Comparison of ENCODE assay signal across 8 mouse cellular contexts in genomic region chr2:168929691-168930090, GRCm38 (mm10). TPM values are rescaled to one million over a fixed set of nuclear protein-coding genes. Genes with fewer than 3 reads are reported as not detected.
DNase-seq lines count a peak whose midpoint lies in the region; ATAC-seq and TF ChIP-seq lines count a peak whose summit lies in the region.

No protein-coding gene starts in this region.

- H3K4me3 ChIP-seq in kidney, adult 2 months (ENCODE audit: insufficient read depth, low read depth, low read length) = no peak overlapping the region
- H3K4me3 ChIP-seq in kidney, embryonic 16.5 days (ENCODE audit: low read length) = no peak overlapping the region

- no peaks in the 10 kb centered on the region for H3K27me3 ChIP-seq in kidney, adult 2 months (replicated peaks; ENCODE audit: control insufficient read depth, insufficient read depth, low read length)
- H3K27me3 ChIP-seq in kidney, embryonic 16.5 days (ENCODE audit: insufficient read depth, low read length) = no peaks in the 10 kb centered on the region

- DNase-seq in kidney, adult 2 months = peak; percentile 71
- DNase-seq in R1 (ENCODE audit: low read depth, low spot score) = peak; percentile 94
- peak; percentile 36 for DNase-seq in cerebellum, adult 9-11 months
- DNase-seq in heart, postnatal 14 days = peak; percentile 59 to 75
- peak; percentile 73 to 76 for DNase-seq in left cerebral cortex, postnatal 25 days (ENCODE audit: low spot score in 2 of 2)
- peak; percentile 40 for DNase-seq in retina, postnatal 7 days (ENCODE audit: low read depth, low spot score)
- DNase-seq in urinary bladder, postnatal 25 days (ENCODE audit: low spot score) = peak; percentile 61

- H3K36me3 ChIP-seq in kidney, adult 2 months (ENCODE audit: control insufficient read depth, insufficient read depth, low read length) = no peaks in the 10 kb centered on the region; the same call in 1 of the 2 replicates
- H3K36me3 ChIP-seq in kidney, embryonic 16.5 days (ENCODE audit: insufficient read depth, low read length) = peaks cover 47% of the 10 kb centered on the region

- H3K4me2 ChIP-seq in kidney, embryonic 16.5 days (replicated peaks; ENCODE audit: low read depth, low read length) = no peak overlapping the region

- intact Hi-C loops in heart, postnatal 14 days (cut with DNase I) = no loop called here
- intact Hi-C loops in left cerebral cortex, postnatal 25 days (cut with DNase I) = no loop called here

- H3K27ac ChIP-seq in kidney, adult 2 months (ENCODE audit: insufficient read depth, low read depth, low read length) = no peak overlapping the region
- H3K27ac ChIP-seq in kidney, embryonic 16.5 days (ENCODE audit: low read length) = no peak overlapping the region

- H3K4me1 ChIP-seq in kidney, adult 2 months (ENCODE audit: control insufficient read depth, insufficient read depth, low read length) = no peaks in the 10 kb centered on the region
- H3K4me1 ChIP-seq in kidney, embryonic 16.5 days (ENCODE audit: insufficient read depth, low read length) = no peaks in the 10 kb centered on the region

- no peak overlapping the region for H3K9ac ChIP-seq in kidney, embryonic 16.5 days (replicated peaks; ENCODE audit: low read length)

- WGBS in kidney, adult 2 months = 23% methylated on average over 10 of the region's 10 CpGs
- 27% methylated on average over 10 of the region's 10 CpGs for WGBS in kidney, embryonic 16.5 days

- no peaks in the 10 kb centered on the region for H3K9me3 ChIP-seq in kidney, embryonic 16.5 days (ENCODE audit: low read length)

- no peak for TF ChIP-seq POLR2A in kidney, adult 2 months (IDR thresholded peaks at IDR 0.05; ENCODE audit: low read depth, low read length)

- TF ChIP-seq CTCF in kidney, adult 2 months (conservative IDR thresholded peaks at IDR 0.05; ENCODE audit: insufficient read depth, insufficient read length, low read depth, low read length) = peak; percentile 66

- ATAC-seq in kidney, embryonic 16.5 days (ENCODE audit: low FRiP score, low TSS enrichment) = no peak

RNA-seq across cellular contexts. Expression of gene Zfp64, which starts 25.7 kb away (rescaled TPM):
- 18.6 and 20.0 TPM in 2 replicates for polyA plus RNA-seq in kidney, adult 2 months (2012; rRNA removed)
- polyA plus RNA-seq in kidney, embryonic 16.5 days (2015; fragmentation: Nextera tagmentation; extraction: Ambion mirVana) = 30.1 and 33.0 TPM in 2 replicates
- total RNA-seq in heart, postnatal 14 days (2021) = 1 to 10 TPM; 8.7 to 8.9 TPM
- total RNA-seq in left cerebral cortex, postnatal 25 days (2021) = 10 to 100 TPM; 15.1 to 15.4 TPM

Comparison
In these comparisons a context has a peak if more than half of its experiments do, and no peak if none do; other contexts are left out.
1. DNase-seq: peak in every context shown above with its lines; median percentile 94 in R1; 74 in left cerebral cortex, postnatal 25 days; 71 in kidney, adult 2 months; 67 in heart, postnatal 14 days; 61 in urinary bladder, postnatal 25 days; 40 in retina, postnatal 7 days; 36 in cerebellum, adult 9-11 months.